Mouse (Mus musculus): ENCODE data around the gene Opcml. TPM values are rescaled to one million over a fixed set of nuclear protein-coding genes. Genes with fewer than 3 reads are reported as not detected.

Gene Opcml
- polyA plus RNA-seq, 1 experiment from 2014 or later, result 4.1 TPM

- H3K27ac ChIP-seq, result no peak overlapping the region
- no peaks in the 10 kb centered on the region for H3K4me1 ChIP-seq
- no peak overlapping the region for H3K9ac ChIP-seq
- ATAC-seq (ENCODE audit: insufficient read depth, low FRiP score, low read depth), result no peak
- no peaks in the 10 kb centered on the region for H3K27me3 ChIP-seq (replicated peaks)
- H3K9me3 ChIP-seq, result no peaks in the 10 kb centered on the region
- WGBS, result 30% methylated on average over 1 of the region's 1 CpGs
- no peak overlapping the region for H3K4me2 ChIP-seq
- H3K36me3 ChIP-seq, result no peaks in the 10 kb centered on the region
- H3K4me3 ChIP-seq (replicated peaks), result no peak overlapping the region
Observed at GRCm38 (mm10) chr9:28738451-28738860, 947.9 kb downstream of the Opcml start.

- H3K27me3 ChIP-seq (replicated peaks), result no peaks in the 10 kb centered on the region
- WGBS, result 59% methylated on average over 3 of the region's 3 CpGs
Observed at GRCm38 (mm10) chr9:28744771-28745170, 954.2 kb downstream of the Opcml start.

GRCm38 (mm10) chr9:28748902-28749301 lies 958.3 kb downstream of the Opcml start:
- Histone ChIP-seq H3K4me3 (replicated peaks) (no peak overlapping the region), H3K36me3 (no peaks in the 10 kb centered on the region), H3K9me3 (no peaks in the 10 kb centered on the region), H3K4me1 (no peaks in the 10 kb centered on the region), H3K4me2 (no peak overlapping the region), H3K27me3 (replicated peaks) (no peaks in the 10 kb centered on the region), H3K27ac (no peak overlapping the region), H3K9ac (no peak overlapping the region)
- WGBS, result 74% methylated on average over 2 of the region's 2 CpGs
- no peak for ATAC-seq (ENCODE audit: insufficient read depth, low FRiP score, low read depth)

More at GRCm38 (mm10) chr9:28744771-28745170, 954.2 kb downstream of the Opcml start:
- H3K4me3 ChIP-seq (replicated peaks), result no peak overlapping the region
- H3K27ac ChIP-seq, result no peak overlapping the region
- no peaks in the 10 kb centered on the region for H3K36me3 ChIP-seq
- ATAC-seq (ENCODE audit: insufficient read depth, low FRiP score, low read depth), result no peak
- no peak overlapping the region for H3K9ac ChIP-seq
- no peaks in the 10 kb centered on the region for H3K4me1 ChIP-seq
- no peak overlapping the region for H3K4me2 ChIP-seq
- no peaks in the 10 kb centered on the region for H3K9me3 ChIP-seq

DNA sequence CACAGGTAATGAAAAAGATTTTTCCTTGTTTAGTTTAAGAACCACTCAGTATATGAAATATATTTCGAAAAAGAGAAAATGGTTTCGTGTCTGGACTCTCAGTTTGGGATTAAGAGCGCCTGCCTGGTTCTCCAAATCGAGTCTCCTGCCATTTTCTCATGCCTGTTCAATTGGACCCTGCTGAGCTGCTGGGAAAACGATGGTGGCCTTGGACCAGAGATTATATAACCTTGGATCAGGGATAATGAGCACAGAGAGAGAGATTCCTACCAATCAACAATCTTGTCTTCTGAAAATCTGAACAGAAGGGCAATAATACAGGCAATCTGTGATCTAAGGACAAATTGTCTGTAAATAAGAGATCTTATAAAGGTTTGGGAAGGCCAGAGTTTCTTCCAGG lies 962.3 kb downstream of the Opcml start:
- Histone ChIP-seq H3K36me3 (no peaks in the 10 kb centered on the region), H3K27ac (no peak overlapping the region), H3K4me1 (no peaks in the 10 kb centered on the region), H3K4me2 (no peak overlapping the region), H3K27me3 (replicated peaks) (no peaks in the 10 kb centered on the region), H3K9ac (no peak overlapping the region), H3K9me3 (no peaks in the 10 kb centered on the region), H3K4me3 (replicated peaks) (no peak overlapping the region)
- ATAC-seq (ENCODE audit: insufficient read depth, low FRiP score, low read depth), result no peak
- WGBS, result 62% methylated on average over 5 of the region's 5 CpGs

DNA sequence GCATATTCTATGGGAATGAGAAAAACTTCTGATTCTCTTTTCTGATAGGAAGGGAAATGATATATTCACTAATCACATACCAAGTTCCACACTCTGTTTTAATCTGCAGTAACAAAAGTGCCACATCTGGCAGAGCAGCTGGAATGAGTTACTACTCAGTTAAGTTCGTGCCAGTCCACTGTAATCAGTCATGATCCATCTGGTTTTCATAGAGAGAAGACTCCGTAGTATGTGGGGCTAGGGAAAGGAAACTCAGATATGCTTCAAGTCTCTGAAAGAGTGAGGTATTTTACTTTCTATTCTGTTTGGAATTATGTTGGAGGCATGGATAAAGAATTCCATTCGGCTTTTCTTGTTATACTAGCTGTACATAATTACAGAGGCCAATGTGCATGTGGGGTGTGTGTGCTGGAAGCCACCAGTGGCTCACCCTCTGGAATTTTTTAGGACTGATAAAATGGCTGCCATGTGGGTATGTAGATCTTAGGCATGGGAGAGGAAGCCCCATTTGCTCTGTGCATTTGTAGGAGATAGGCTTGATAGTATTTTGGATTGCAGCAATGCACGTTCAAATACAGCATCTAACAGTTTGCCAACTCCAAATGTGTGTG lies 966.4 kb downstream of the Opcml start:
- Histone ChIP-seq H3K4me3 (replicated peaks) (no peak overlapping the region), H3K4me1 (no peaks in the 10 kb centered on the region), H3K27me3 (replicated peaks) (no peaks in the 10 kb centered on the region), H3K9ac (no peak overlapping the region), H3K4me2 (no peak overlapping the region), H3K9me3 (no peaks in the 10 kb centered on the region), H3K36me3 (no peaks in the 10 kb centered on the region), H3K27ac (no peak overlapping the region)
- no peak for ATAC-seq (ENCODE audit: insufficient read depth, low FRiP score, low read depth)
- 75% methylated on average over 4 of the region's 4 CpGs for WGBS

DNA sequence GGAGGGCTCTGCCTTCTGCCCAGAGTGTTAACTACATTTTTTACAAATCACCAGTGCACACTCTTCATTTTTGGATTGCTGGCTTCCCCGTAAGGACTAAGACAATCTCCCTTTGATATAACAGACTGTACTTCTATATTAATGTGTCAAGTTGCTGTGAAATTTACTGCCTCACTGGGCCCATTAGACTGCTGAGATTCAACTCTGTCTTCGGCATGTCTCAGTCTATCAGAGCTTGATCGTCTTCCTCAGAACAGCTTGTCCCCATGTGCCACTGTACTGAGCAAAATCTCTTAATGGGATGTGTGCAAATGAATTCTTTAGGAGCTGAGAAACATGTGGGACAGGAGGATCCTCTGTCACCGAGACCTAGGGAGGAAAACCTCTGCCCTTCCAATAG lies 970.9 kb downstream of the Opcml start:
- Histone ChIP-seq H3K4me1 (no peaks in the 10 kb centered on the region), H3K4me3 (replicated peaks) (no peak overlapping the region), H3K4me2 (no peak overlapping the region), H3K27ac (no peak overlapping the region), H3K9me3 (no peaks in the 10 kb centered on the region), H3K36me3 (no peaks in the 10 kb centered on the region), H3K27me3 (replicated peaks) (no peaks in the 10 kb centered on the region), H3K9ac (no peak overlapping the region)
- ATAC-seq (ENCODE audit: insufficient read depth, low FRiP score, low read depth), result no peak
- WGBS, result 73% methylated on average over 4 of the region's 4 CpGs

GRCm38 (mm10) chr9:28764149-28764548 lies 973.6 kb downstream of the Opcml start:
- H3K9ac ChIP-seq, result no peak overlapping the region
- no peaks in the 10 kb centered on the region for H3K9me3 ChIP-seq
- no peak overlapping the region for H3K27ac ChIP-seq
- 88% methylated on average over 1 of the region's 1 CpGs for WGBS
- no peaks in the 10 kb centered on the region for H3K36me3 ChIP-seq
- H3K4me1 ChIP-seq, result no peaks in the 10 kb centered on the region
- H3K4me2 ChIP-seq, result no peak overlapping the region
- no peak for ATAC-seq (ENCODE audit: insufficient read depth, low FRiP score, low read depth)
- H3K27me3 ChIP-seq (replicated peaks), result no peaks in the 10 kb centered on the region
- H3K4me3 ChIP-seq (replicated peaks), result no peak overlapping the region

DNA sequence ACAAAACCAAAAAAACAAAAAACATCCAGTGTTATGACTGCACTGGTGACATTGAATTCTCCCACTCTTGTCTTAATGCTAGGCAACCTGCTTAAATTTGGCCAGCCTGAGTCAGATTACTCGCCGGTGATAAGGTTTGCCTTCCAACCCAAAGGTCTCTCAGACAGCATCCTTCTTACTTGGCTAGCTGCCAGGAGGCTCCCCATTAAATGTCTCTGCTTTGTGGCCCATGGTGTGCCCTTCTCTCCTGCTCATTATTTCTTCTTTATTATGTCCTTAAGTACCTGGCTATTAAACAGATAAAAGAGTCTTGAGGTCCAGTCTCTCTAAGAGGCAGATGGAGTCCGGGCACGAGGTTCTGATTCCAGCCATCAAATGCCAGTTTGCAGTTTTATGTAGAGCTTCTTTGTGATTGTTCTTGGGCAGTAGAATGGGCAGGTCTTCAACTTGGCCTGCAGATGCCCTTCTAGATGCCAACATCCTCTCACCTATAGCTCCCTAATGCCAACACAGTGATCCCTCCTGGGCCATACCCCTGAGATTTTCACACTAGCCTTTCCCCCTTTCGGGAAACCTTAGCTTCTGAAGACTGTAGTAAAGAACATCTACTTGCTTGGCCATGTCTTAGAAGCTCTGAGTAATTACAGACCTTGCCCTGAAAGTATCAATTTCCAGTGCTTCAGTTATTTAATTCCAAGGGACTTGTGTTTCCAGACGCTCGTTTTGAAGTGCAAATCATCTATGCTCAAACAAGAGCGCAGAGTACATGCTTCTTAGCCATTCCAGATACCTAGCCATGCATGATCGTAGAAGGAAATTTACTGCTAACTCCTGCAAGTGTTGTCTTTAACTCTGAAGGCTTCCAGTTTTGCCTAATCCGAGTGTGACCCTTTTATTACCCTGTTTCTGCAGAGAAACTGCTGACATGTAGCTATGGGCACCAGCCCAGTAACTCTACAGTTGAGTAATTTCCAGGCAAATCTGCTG lies 986.2 kb downstream of the Opcml start:
- H3K27ac ChIP-seq, result no peak overlapping the region
- H3K36me3 ChIP-seq, result no peaks in the 10 kb centered on the region
- no peaks in the 10 kb centered on the region for H3K4me1 ChIP-seq
- H3K9ac ChIP-seq, result no peak overlapping the region
- no peak overlapping the region for H3K4me2 ChIP-seq
- no peaks in the 10 kb centered on the region for H3K9me3 ChIP-seq
- ATAC-seq (ENCODE audit: insufficient read depth, low FRiP score, low read depth), result no peak
- no peaks in the 10 kb centered on the region for H3K27me3 ChIP-seq (replicated peaks)
- 66% methylated on average over 10 of the region's 10 CpGs for WGBS
- H3K4me3 ChIP-seq (replicated peaks), result no peak overlapping the region

GRCm38 (mm10) chr9:28783834-28784233 lies 993.3 kb downstream of the Opcml start:
- no peak overlapping the region for H3K27ac ChIP-seq
- no peak overlapping the region for H3K9ac ChIP-seq
- H3K4me3 ChIP-seq (replicated peaks), result no peak overlapping the region
- no peaks in the 10 kb centered on the region for H3K27me3 ChIP-seq (replicated peaks)
- no peaks in the 10 kb centered on the region for H3K9me3 ChIP-seq
- no peak overlapping the region for H3K4me2 ChIP-seq
- 39% methylated on average over 4 of the region's 4 CpGs for WGBS
- no peak for ATAC-seq (ENCODE audit: insufficient read depth, low FRiP score, low read depth)
- no peaks in the 10 kb centered on the region for H3K4me1 ChIP-seq
- no peaks in the 10 kb centered on the region for H3K36me3 ChIP-seq

DNA sequence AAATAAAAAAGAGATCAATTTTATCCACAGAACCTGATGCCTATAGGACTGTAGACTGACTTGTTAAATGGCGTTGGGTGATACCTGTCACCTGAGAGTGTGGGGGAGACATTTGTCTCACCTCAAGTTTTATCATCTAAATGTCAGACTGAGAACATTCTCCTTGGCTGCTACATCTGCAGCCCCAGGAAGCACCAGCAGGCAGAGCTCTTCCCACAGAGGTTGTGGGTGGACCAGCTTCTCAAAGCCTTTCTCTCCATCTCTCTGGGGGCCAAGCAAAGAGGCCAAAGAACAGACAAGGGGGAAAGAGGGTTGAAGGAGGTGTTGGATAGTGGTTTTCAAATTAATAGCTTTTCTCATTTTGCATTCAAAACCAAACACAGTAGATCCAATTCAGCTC lies 998.9 kb downstream of the Opcml start:
- Histone ChIP-seq H3K27me3 (replicated peaks) (no peaks in the 10 kb centered on the region), H3K4me1 (no peaks in the 10 kb centered on the region), H3K9ac (no peak overlapping the region), H3K27ac (no peak overlapping the region), H3K4me3 (replicated peaks) (no peak overlapping the region), H3K9me3 (no peaks in the 10 kb centered on the region), H3K4me2 (no peak overlapping the region), H3K36me3 (no peaks in the 10 kb centered on the region)
- ATAC-seq (ENCODE audit: insufficient read depth, low FRiP score, low read depth), result no peak
- 73% methylated on average over 1 of the region's 1 CpGs for WGBS

DNA sequence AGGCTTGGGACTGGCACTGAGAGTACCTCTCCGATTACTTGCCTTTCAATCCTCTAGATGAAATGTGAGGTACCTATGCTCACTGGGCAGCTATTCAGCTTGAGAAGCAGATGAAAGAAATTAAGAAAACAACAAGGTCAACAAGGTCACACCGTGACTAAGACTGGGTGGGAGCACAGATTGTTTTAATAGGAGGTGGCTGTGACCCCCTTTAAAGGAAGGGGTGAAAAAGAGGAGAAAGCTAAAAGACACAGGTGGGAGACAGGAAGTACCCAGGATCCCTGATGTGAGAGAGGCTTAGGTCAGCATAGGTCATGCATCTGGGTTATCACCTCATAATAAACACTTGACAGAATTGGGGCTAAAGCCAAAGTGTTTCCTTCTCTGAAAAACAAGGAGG lies 1009.5 kb downstream of the Opcml start:
- no peaks in the 10 kb centered on the region for H3K36me3 ChIP-seq
- H3K4me3 ChIP-seq (replicated peaks), result no peak overlapping the region
- no peaks in the 10 kb centered on the region for H3K4me1 ChIP-seq
- H3K27me3 ChIP-seq (replicated peaks), result no peaks in the 10 kb centered on the region
- no peak overlapping the region for H3K27ac ChIP-seq
- no peak overlapping the region for H3K4me2 ChIP-seq
- WGBS, result 23% methylated on average over 2 of the region's 2 CpGs
- no peak overlapping the region for H3K9ac ChIP-seq
- H3K9me3 ChIP-seq, result no peaks in the 10 kb centered on the region
- no peak for ATAC-seq (ENCODE audit: insufficient read depth, low FRiP score, low read depth)

- H3K27me3 ChIP-seq (replicated peaks), result no peaks in the 10 kb centered on the region
- H3K4me2 ChIP-seq, result no peak overlapping the region
- no peaks in the 10 kb centered on the region for H3K4me1 ChIP-seq
- H3K4me3 ChIP-seq (replicated peaks), result no peak overlapping the region
- H3K9me3 ChIP-seq, result no peaks in the 10 kb centered on the region
- ATAC-seq (ENCODE audit: insufficient read depth, low FRiP score, low read depth), result no peak
- H3K36me3 ChIP-seq, result no peaks in the 10 kb centered on the region
- H3K27ac ChIP-seq, result no peak overlapping the region
- no peak overlapping the region for H3K9ac ChIP-seq
Observed at GRCm38 (mm10) chr9:28806666-28807065, 1016.1 kb downstream of the Opcml start.

All from stomach, embryonic 15.5 days (tissue).